Mouse (Mus musculus) lung, embryonic 15.5 days (tissue): ENCODE data around the gene Nfam1. TPM values are rescaled to one million over a fixed set of nuclear protein-coding genes. Genes with fewer than 3 reads are reported as not detected.
A peak's percentile ranks its signal among the peaks of the same experiment; 100 is the strongest.

Experiments
- ATAC-seq: fragments of 200-750 bp; cut with Nextera tagmentation; 2 replicates; pipeline ENCODE4 v1.8.0; 2017; ENCODE audit warnings: moderate number of reproducible peaks, borderline replicate concordance; ENCODE audit not compliant: low FRiP score, low TSS enrichment; ENCODE audit errors: extremely low read depth
- H3K27ac ChIP-seq: fragments of 300-500 bp; sonication (generic); 2 replicates; pipeline ENCODE4 v1.5.1; 2015; ENCODE audit warnings: moderate library complexity, mild to moderate bottlenecking, inconsistent platforms
- H3K27me3 ChIP-seq: fragments of 300-500 bp; sonication (generic); 2 replicates; pipeline ENCODE4 v1.6.1; 2015; ENCODE audit warnings: inconsistent platforms
- H3K36me3 ChIP-seq: fragments of 300-500 bp; sonication (generic); 2 replicates; pipeline ENCODE4 v1.6.1; 2015; ENCODE audit warnings: inconsistent platforms
- H3K4me1 ChIP-seq: fragments of 300-500 bp; sonication (generic); 2 replicates; pipeline ENCODE4 v1.6.1; 2015; ENCODE audit warnings: inconsistent platforms
- H3K4me2 ChIP-seq: fragments of 300-500 bp; sonication (generic); 2 replicates; pipeline ENCODE4 v1.6.1; 2015; ENCODE audit warnings: inconsistent platforms, mild to moderate bottlenecking, moderate library complexity
- H3K4me3 ChIP-seq: fragments of 300-500 bp; sonication (generic); 2 replicates; pipeline ENCODE4 v1.5.1; 2015; ENCODE audit warnings: mild to moderate bottlenecking, inconsistent platforms
- H3K9ac ChIP-seq: fragments of 300-500 bp; sonication (generic); 2 replicates; pipeline ENCODE4 v1.6.1; 2015; ENCODE audit warnings: inconsistent platforms
- H3K9me3 ChIP-seq: fragments of 300-500 bp; sonication (generic); 2 replicates; pipeline ENCODE4 v1.6.1; 2016; ENCODE audit warnings: inconsistent platforms
- WGBS: fragments of 180-500 bp; shearing (Covaris S2); methylation state at CpG from one replicate; pipeline ENCODE4 v1.1.7; 2015; 5-methylcytosine and 5-hydroxymethylcytosine counted together
- polyA plus RNA-seq: library from polyadenylated mRNA; unstranded; fragments of >200 nt; fragmentation: Nextera tagmentation; extraction: Ambion mirVana; gene quantifications from 2 replicates; pipeline ENCODE4 v1.2.1, GENCODE M21; 2015

The Nfam1 gene
- polyA plus RNA-seq, 1 experiment from 2014 or later = 3.5 TPM

- WGBS = 0% methylated on average over 20 of the region's 20 CpGs
- peak; percentile 86 for ATAC-seq
- Histone ChIP-seq H3K9me3 (no peaks in the 10 kb centered on the region), H3K4me3 (peak within 1 kb of the TSS; percentile 40), H3K4me2 (peak within 1 kb of the TSS; percentile 91), H3K27me3 (peaks cover 44% of the 10 kb centered on the region), H3K4me1 (peaks cover 36% of the 10 kb centered on the region), H3K9ac (peak within 1 kb of the TSS; percentile 25; the same call in 1 of the 2 replicates), H3K27ac (no peak within 1 kb of the TSS), H3K36me3 (no peaks in the 10 kb centered on the region)
These were observed 45.4 kb downstream of the Nfam1 start, which contains the start of gene Tcf20 for GRCm38 (mm10) chr15:82987732-82988112. Gene Tcf20, minus strand, starts transcription at chr15:82987872.

- peak overlapping the region; percentile 25; the same call in 1 of the 2 replicates for H3K9ac ChIP-seq
- H3K36me3 ChIP-seq = no peaks in the 10 kb centered on the region
- peaks cover 41% of the 10 kb centered on the region for H3K4me1 ChIP-seq
- no peaks in the 10 kb centered on the region for H3K9me3 ChIP-seq
- WGBS = 2% methylated on average over 38 of the region's 38 CpGs
- no peak; the same call in 1 of the 2 replicates for ATAC-seq
- H3K27ac ChIP-seq = no peak overlapping the region
- peak overlapping the region; percentile 40 for H3K4me3 ChIP-seq
- H3K4me2 ChIP-seq = peak overlapping the region; percentile 91
- H3K27me3 ChIP-seq = peaks cover 44% of the 10 kb centered on the region
These were observed 45.9 kb downstream of the Nfam1 start for GRCm38 (mm10) chr15:82987014-82987731.

GRCm38 (mm10) chr15:82984574-82984973, 48.5 kb downstream of the Nfam1 start:
- no peak for ATAC-seq
- Histone ChIP-seq H3K27me3 (peaks cover 36% of the 10 kb centered on the region), H3K36me3 (no peaks in the 10 kb centered on the region), H3K9me3 (no peaks in the 10 kb centered on the region), H3K9ac (no peak overlapping the region), H3K4me3 (no peak overlapping the region), H3K4me2 (no peak overlapping the region), H3K4me1 (peaks cover 53% of the 10 kb centered on the region), H3K27ac (no peak overlapping the region)
- WGBS = 63% methylated on average over 7 of the region's 7 CpGs

GRCm38 (mm10) chr15:82984097-82984496, 49.0 kb downstream of the Nfam1 start:
- no peak overlapping the region for H3K27ac ChIP-seq
- H3K9ac ChIP-seq = no peak overlapping the region
- H3K9me3 ChIP-seq = no peaks in the 10 kb centered on the region
- no peak for ATAC-seq
- 53% methylated on average over 3 of the region's 4 CpGs for WGBS
- peaks cover 31% of the 10 kb centered on the region for H3K27me3 ChIP-seq
- H3K4me2 ChIP-seq = no peak overlapping the region; the same call in 1 of the 2 replicates
- H3K4me3 ChIP-seq = no peak overlapping the region
- no peaks in the 10 kb centered on the region for H3K36me3 ChIP-seq
- H3K4me1 ChIP-seq = peaks cover 53% of the 10 kb centered on the region

DNA sequence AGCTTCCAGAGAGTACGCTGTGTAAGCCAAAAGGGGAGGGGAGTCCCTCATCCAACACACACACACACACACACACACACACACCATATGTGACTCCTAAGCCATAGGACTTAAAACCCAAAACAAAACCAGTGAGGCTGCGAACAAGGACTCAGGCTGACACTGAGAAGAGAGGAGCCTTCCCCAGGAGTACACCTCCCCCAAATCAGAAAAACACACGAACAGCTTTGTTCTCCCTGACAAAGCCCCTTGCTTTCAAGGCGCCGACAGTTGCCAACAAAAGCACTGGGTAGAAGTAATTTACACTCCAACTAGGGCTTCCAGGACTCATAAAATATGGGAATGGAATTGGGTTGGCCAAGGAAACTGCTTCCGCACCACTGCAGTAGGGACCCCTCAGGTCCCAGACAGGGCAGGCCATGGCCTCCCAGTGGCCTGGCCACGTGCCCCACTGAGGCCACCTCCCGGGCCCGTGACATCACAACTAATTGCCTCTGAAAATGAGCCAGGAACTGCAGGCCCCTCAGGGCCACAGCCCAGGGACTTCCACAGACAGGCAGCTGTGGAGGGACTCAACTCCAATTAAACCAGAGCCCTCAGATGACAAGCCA, 49.6 kb downstream of the Nfam1 start:
- Histone ChIP-seq H3K36me3 (no peaks in the 10 kb centered on the region), H3K4me1 (peaks cover 53% of the 10 kb centered on the region), H3K27ac (peak overlapping the region; percentile 52), H3K4me2 (peak overlapping the region; percentile 37), H3K27me3 (peaks cover 27% of the 10 kb centered on the region), H3K4me3 (no peak overlapping the region), H3K9ac (no peak overlapping the region), H3K9me3 (no peaks in the 10 kb centered on the region)
- 23% methylated on average over 9 of the region's 9 CpGs for WGBS
- ATAC-seq = peak; percentile 36

DNA sequence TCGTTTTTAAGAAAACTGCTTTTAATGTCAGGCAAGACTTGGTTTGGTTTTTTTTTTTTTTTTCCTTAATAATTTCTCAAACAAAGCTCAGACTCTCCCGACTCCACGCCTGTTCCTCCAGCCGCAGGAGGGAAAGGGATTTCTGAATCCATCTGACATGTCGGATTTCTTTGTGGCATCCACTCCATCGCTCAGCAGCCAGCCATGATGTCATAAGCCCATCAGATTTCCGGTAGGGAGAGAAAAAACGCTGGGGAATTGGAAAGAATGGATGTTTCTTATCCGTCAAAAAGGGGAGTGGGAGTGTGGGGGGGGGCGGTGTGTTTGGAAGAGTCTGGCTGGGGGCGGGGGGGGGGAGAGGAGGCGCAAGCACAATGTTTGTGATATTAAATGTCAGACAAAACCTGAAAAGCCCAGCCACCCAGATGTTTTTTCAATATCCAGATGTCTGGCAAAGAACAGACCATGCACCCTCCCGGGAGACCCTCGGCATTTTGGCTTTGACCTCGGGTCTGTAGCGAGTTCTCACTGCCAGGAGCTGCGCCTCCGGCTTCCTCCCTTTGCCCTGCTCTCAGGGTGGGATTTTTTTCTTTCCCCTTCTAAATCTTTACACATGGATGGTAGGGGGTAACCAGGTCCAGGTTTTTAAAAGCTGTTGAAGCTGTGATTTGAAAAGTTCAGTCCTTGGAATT, 50.2 kb downstream of the Nfam1 start:
- Histone ChIP-seq H3K27me3 (peaks cover 24% of the 10 kb centered on the region), H3K4me3 (0 out of 2 replicates have a peak overlapping the region, but pooled peaks have one; percentile 3)

DNA sequence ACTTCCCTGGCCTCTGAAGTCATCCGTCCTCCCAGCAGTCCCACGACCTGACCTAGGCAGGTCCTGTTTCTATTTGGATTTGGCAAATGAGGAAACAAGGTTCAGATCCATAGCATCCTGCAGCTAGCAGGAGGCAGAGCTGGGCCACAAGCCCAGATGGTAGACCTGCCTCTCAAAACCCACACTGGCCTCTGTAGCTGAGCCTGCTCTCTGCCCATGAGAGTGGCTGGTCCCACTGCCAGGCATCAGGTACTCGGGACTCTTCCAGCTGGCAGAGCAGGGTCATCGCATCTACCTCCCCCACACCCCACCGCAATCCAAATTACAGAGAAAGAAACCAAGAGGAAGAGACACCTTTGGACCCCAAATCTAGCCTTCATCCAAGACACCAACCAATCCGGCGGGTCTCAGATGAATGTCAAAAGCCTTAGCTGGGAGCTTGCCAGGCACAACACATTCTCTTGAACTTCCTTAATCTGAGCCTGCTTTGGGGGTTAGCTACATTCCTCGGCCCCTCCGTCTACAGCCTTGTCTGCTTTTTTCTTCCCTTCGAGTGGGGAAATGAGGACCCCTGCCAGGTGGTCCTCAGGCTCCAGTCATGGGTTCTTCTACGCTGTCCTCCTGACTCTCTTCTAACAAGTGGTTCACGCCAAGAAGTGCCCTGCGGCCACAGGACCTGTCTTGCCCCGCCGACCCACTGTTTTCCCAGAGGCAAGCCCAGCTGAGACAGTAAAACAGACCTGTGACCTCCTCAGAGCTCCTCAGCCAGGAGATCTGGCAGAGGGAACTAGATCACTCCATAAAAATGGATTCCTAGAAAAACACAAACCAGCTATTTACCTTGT, 51.2 kb downstream of the Nfam1 start:
- Histone ChIP-seq H3K4me3 (no peak overlapping the region), H3K9ac (no peak overlapping the region), H3K27ac (no peak overlapping the region), H3K27me3 (peaks cover 17% of the 10 kb centered on the region), H3K4me2 (no peak overlapping the region; the same call in 1 of the 2 replicates), H3K9me3 (no peaks in the 10 kb centered on the region), H3K36me3 (no peaks in the 10 kb centered on the region), H3K4me1 (peaks cover 43% of the 10 kb centered on the region)
- ATAC-seq = no peak
- 26% methylated on average over 15 of the region's 15 CpGs for WGBS

More for the DNA sequence above, 50.2 kb downstream of the Nfam1 start:
- H3K36me3 ChIP-seq = no peaks in the 10 kb centered on the region
- 0 out of 2 replicates have a peak, but pooled peaks have one; percentile 1 for ATAC-seq
- H3K9ac ChIP-seq = no peak overlapping the region
- peaks cover 49% of the 10 kb centered on the region for H3K4me1 ChIP-seq
- 12% methylated on average over 18 of the region's 18 CpGs for WGBS
- no peaks in the 10 kb centered on the region for H3K9me3 ChIP-seq
- peak overlapping the region; percentile 37 for H3K4me2 ChIP-seq
- H3K27ac ChIP-seq = peak overlapping the region; percentile 52

DNA sequence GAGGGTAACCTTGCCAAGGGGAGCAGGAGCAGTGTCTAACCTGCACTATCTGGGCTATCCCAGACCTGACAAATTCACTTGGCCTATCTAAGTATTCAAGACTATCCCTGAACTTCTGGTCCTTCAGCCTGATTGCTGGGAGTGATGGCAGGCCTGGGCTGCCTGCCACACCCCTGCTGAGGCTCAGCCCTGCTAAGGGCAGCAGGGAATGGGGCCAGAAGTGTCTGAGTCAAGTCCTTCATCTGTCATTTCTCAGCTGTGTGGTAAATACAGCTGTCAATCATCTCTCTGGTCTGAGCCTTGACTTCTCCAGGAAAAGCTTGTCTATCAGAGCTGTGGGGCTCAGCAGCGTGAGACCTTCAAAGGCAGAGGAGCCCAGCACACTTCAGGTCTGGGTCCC, 53.6 kb downstream of the Nfam1 start:
- Histone ChIP-seq H3K27me3 (no peaks in the 10 kb centered on the region), H3K4me2 (no peak overlapping the region), H3K36me3 (no peaks in the 10 kb centered on the region), H3K27ac (no peak overlapping the region), H3K9ac (no peak overlapping the region), H3K4me1 (peaks cover 35% of the 10 kb centered on the region), H3K4me3 (no peak overlapping the region), H3K9me3 (no peaks in the 10 kb centered on the region)
- 72% methylated on average over 1 of the region's 1 CpGs for WGBS
- ATAC-seq = no peak

- H3K9me3 ChIP-seq = no peaks in the 10 kb centered on the region
- 75% methylated on average over 1 of the region's 1 CpGs for WGBS
- no peak overlapping the region for H3K27ac ChIP-seq
- H3K36me3 ChIP-seq = no peaks in the 10 kb centered on the region
- no peak for ATAC-seq
- no peak overlapping the region for H3K4me3 ChIP-seq
- no peaks in the 10 kb centered on the region for H3K27me3 ChIP-seq
- no peak overlapping the region for H3K9ac ChIP-seq
- no peak overlapping the region for H3K4me2 ChIP-seq
- peaks cover 3% of the 10 kb centered on the region for H3K4me1 ChIP-seq
These were observed 58.6 kb downstream of the Nfam1 start for GRCm38 (mm10) chr15:82974471-82974870.

- 0 out of 2 replicates have a peak overlapping the region, but pooled peaks have one; percentile 9 for H3K9ac ChIP-seq
These were observed 63.8 kb downstream of the Nfam1 start for GRCm38 (mm10) chr15:82969206-82969721.

DNA sequence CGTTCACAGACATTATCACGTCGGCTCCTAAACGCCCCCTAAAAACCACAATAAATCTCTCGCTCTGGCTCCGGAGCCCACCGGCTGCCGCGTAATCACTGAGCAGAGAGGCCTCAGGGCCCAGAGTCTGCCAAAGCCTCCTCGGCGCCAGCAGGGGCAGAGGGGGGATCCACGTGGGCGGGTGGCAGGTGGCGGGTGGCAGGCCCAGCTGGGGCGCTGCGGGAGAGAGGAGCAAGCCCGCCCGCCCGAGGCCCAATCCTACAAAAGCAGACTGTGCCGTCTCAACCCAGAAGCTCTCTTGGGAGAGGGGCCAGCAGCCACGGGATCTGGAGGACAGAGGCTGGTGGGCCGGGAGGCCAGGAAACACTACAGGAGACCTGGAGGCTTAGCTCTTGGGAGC, 64.7 kb downstream of the Nfam1 start:
- 3% methylated on average over 22 of the region's 22 CpGs for WGBS
- Histone ChIP-seq H3K4me1 (peaks cover 20% of the 10 kb centered on the region), H3K4me2 (peak overlapping the region; percentile 48), H3K27me3 (peaks cover 13% of the 10 kb centered on the region; the same call in 1 of the 2 replicates), H3K9ac (no peak overlapping the region), H3K4me3 (no peak overlapping the region), H3K36me3 (no peaks in the 10 kb centered on the region), H3K27ac (no peak overlapping the region; the same call in 1 of the 2 replicates), H3K9me3 (no peaks in the 10 kb centered on the region)
- no peak for ATAC-seq

More at GRCm38 (mm10) chr15:82969206-82969721, 63.8 kb downstream of the Nfam1 start:
- no peak for ATAC-seq
- Histone ChIP-seq H3K27ac (peak overlapping the region; percentile 13), H3K4me1 (peaks cover 20% of the 10 kb centered on the region), H3K9me3 (no peaks in the 10 kb centered on the region), H3K27me3 (peaks cover 13% of the 10 kb centered on the region; the same call in 1 of the 2 replicates), H3K4me2 (no peak overlapping the region), H3K36me3 (no peaks in the 10 kb centered on the region), H3K4me3 (no peak overlapping the region)
- 24% methylated on average over 6 of the region's 6 CpGs for WGBS
